Mouse (Mus musculus) retina, embryonic 14.5 days (tissue): ENCODE measurements around the gene Smg9.

ENCODE experiments used
- DNase-seq: peaks from one replicate; pipeline ENCODE4 v3.0.0-alpha.2; 2015; ENCODE audit warnings: low spot score

The Smg9 gene

DNA sequence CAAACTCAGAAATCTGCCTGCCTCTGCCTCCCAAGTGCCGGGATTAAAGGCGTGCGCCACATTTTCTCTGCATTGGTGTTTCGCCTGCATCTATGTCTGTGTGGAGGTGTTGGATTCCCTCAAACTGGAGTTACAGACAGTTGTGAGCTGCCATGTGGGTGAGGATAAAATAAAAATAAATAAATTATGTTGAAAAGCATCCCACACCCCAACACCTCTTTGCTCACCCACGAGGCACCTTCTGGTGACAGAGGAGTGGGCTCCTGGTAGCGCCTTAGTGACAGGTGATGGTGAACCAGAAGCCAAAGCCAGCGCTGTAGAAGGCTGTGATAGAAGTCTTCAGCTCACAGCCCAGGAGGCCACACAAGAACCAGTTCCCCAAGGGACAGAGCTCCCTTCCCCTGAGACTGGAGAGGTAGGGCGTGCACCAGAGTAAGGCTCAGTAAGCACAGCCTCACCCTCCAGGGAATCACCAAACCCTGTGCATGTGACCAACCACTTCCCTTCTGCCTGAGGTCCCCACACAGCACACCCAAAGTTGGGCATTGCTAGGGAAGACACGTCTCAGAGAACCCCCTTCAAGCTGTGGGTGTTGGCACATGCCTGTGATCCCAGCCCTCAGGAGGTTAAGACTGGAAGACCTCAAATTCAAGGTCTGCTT is 46.0 kb downstream of the Smg9 start:
- no peak for DNase-seq

DNA sequence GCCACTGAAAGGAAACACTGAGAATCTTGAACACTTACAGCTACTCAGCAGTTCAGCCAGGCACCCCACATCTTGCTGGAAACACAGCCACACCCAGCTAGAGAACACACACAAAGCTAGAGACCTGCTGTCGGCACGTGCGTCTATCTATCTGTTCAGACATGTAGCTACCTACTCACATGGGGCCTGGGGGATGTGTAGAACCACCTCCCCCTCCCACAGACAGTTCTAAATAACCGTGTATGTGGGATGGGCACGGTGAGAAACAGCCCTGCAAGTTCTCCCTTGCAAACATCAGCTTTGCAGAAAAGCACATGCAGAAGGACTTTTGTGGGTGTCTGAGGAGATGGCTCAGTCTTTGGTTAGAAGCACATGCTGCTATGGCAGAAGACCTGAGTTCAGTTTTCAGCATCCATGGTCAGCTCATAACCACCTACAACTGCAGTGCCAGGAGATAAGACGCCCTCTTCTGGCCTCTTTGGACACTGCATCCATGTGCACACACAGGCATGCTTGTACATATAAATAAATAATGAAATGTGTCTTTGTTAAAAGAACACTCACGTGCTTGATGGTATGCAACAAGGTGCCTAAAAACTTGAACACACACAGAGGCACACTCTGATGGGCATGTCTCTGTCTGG is 47.4 kb downstream of the Smg9 start:
- no peak for DNase-seq

DNA sequence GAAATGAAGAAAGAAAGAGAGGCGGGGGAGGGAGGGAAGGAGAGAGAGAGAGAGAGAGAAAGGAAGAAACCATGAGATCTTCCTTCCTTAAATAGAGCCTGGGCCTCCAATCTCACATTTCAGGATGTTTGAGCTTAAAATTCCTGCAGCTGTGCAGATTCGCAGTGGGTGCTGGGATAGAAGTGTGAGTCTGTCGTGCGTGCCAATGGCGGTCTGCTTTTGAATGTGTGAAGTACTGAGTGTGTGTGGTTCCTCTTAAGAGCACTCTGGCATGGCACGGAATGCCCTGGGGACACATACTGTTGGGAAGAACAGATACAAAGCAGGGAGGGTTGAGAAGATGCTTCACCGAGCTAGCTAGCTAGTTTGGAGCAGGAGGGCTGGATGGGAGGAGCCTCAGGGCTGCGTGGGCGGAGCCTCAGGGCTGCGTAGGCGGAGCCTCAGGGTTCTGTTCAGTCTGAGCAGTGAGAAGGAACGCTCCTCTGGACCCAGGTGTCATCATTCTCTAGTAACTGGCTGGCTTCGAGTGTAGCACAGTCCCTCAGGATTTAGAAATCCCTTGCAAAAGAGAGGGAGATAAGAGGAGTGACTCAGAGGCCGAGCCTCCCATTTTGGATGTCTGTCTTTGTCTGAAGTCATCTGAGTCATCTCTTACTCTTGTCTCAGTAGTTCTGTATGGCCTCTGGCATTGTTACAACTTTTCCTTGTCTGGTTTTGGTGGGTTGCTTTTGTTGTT is 49.5 kb downstream of the Smg9 start:
- peak; percentile 20 for DNase-seq

DNA sequence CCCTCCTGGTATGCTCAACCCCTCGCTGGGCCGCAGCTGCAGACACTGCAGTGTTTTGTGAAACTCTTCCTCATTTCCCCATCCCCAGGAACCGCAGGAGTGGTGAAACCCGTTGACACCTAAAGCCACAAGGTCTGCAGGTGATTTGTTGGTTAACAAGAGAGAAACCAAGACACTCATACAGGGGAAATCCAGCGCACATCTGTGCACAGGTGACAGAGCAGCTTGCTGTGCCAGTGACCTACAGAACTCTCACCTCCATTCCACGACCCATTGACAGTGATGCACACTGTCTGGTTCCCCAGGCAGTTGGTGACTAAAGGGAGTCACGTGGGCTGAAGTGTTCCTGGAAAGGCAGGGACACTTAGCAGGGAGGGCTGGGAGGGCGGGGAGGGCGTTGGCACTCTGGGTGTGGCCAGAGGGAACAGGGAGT is 51.2 kb downstream of the Smg9 start:
- no peak for DNase-seq

DNA sequence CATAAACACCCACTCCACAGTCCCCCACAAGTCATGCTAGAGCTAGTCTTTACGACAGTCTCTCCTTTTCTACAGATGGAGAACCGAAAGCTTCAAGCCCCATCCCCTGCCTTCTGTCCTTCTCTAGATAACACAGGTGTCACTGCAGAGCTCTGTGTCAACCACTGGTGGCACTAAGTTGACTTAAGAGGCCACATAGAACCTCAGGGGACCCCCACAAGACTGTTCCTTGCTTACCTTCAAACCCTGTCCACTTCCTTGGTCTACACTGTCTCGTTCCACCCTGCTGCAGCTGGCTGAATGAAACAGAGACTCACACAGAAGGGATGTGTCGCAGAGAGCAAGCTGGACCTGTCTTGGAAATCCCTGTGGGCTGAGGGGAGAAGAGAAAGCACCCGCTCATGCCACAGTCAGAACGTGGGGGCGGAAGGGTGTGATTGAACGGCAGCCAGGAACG is 52.5 kb downstream of the Smg9 start, which contains the start of gene Irgc1:
Gene Irgc1 (minus strand): TSS at position 443 of the 457 bp plus-strand sequence.
- no peak for DNase-seq

DNA sequence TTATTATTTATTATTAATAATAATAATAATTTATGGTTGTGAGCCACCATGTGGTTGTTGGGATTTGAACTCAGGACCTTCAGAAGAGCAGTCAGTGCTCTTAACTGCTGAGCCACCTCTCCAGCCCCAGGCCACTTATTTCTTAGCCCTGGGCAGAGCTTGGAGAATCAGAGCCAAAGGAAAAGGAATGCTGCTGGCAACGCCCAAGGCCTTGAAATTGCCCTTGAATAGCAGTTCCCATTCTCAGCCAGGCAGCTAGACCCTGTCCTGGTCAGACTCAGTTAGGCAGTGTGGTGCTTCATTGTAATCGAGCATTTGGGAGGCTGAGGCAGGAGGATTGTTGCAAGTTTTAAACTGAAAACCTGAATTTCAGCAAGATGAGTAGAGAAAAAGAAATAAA is 54.8 kb downstream of the Smg9 start:
- DNase-seq = no peak

DNA sequence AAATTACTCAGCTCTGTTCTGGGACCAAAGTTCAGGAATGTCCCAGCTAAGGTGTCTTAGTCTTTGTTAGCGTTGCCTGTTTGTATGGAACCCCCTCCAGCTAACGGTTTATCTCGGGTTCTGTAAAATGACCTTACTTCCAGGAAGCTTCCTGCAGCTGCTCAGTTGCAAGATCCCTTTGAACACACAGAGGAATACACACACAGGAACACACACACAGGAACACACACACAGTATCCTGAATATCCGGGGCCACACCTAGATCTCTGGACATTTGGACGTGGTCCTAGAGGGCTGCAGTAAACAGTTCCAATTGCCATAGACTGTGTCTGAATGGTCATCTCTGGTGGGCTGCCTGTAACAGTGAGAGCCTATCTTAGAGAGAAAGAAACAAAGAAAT is 56.3 kb downstream of the Smg9 start:
- no peak for DNase-seq

DNA sequence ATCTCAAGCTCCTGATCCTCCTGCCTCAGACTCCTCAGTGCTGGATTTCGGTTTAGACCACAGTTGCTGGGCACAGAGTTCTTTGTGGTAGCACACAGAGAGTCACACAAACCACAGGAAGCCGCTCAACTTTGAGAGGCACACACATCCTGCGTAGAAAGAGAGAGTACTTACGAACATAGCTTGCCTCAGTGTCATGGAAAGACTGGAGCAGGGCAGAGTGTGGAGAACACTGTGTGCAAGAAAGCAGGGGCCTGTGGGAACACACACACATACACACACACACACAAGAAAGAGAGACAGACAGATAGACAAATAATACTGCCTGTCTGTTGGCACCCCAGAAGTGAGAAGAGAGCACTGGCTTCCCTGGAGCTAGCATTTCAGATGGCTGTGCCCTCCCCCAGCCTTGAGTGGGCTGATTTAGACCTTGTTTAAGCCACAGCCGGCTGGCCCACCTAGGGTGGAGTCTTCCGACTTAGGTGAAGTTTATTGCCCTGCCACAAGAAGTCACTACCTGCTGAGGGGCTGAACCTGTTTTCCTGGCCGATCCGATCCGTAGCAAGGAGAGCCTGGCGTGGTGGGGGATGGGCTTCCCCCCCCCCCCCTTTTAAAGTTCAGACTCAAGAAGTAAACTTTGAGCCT is 58.4 kb downstream of the Smg9 start:
- DNase-seq = no peak

DNA sequence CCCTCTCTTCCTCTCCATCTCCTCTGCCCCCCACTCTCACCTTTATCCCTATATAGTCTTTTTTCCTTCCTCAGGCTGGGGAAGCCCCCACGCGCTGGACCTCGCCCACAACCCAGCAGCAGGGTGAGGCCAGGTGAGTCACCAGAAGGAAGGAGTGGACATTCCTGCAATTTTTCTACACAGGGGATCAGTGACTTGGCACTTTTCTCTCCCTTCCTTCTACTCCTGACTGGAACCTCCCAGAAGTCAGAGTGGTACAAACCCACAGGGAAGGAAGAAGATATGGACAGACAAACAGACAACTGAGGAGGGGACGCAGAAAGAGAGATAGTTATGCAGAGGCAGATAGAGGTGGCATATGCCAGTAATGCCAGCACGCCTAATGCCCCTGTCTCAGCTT is 60.0 kb downstream of the Smg9 start:
- no peak for DNase-seq

DNA sequence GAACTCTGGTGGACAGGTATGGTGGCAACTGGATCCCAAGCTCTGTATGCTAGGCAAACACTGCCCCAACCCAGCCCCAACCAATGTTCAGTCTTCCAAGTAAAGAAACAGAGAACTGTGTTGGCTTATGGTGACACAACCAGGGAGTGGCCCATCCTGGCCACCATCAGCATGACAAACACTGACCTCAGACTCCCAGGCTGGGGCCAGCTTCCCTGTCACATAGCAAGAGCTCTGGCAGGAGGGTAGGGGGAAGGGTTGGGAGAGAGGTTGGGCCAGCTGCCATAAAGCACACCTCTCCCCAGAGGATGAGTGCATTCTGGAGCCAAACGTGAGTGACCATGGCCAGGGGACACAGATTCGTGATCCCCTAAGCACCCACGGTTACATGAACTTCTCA is 60.4 kb downstream of the Smg9 start:
- DNase-seq = no peak

DNA sequence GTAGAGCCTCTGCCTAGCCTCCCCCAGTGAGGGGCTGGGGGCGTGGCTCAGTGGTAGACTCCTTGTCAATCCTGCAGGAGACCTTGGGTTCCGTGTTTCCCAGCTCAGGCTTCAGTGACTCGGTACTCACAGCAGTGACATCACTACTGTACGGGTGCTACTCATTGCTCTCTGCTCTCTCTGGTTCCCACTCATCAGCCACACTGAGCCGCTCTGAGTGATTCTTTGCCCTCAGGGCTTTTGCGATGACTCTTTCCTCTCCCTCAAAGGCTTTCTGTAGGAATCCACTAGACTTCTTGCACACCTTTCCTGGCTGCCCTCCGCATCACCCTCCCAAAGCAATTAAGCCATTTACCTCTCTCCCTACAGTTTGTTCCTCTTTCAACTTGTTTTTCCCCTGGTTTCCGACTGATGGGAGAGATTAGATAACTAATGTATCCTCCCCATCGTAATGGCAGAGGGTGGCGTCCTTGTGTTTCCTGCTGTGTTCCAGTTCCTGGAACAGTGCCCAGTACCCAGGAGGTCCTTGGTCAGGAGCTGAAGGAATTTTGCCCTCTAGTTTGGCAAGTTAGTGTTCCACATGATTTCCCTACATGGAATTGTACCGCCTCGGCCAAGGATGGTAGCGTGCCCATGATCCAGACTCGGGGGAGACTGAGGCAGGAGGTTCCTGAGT is 62.1 kb downstream of the Smg9 start:
- DNase-seq = no peak

DNA sequence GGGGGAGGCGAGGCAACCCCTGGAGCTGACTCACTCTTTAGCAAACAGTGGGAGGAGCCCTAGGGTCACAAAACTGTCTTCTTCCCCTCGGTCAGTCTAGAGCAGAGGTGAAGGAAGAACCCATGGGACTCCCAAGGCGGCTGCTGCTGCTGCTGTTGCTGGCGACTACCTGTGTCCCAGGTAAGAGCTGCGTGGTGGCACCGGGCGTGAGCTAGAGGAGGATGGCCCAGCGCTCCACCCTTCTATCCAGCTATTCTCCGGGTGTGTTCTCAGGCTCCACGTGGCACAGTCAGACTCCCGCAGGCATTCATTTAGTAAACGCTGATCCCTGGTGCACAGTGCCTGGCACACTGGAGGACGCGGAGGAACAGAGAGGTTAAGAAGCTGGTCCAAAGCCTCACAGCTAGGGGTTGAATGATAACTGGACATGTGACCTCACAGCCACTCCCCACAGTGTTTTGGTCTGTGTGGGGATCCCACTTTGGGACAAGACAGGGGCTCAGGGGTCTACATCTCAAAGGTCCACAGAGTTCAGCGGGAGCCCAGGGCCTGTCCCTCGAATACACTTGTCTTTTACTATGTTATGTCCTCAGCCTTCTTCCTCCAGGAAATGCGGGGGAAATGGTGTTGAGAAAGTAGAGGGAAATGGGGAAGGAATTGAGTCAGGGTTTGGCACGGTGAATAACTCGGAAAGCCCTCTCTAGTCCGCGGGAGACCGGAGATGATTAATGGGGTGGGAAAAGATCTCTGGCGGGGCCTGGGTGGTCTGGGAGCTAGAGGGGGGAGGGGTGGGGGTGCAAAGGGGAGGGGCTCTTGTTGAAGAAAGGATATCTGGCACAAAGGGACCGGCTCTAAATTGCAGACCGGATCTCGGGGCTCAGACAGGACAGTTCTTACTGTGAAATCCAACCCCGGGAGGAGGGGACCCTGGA is 63.2 kb downstream of the Smg9 start, which contains the start of gene Plaur:
Gene Plaur (plus strand): TSS at position 97 of the 932 bp plus-strand sequence.
- DNase-seq = no peak

DNA sequence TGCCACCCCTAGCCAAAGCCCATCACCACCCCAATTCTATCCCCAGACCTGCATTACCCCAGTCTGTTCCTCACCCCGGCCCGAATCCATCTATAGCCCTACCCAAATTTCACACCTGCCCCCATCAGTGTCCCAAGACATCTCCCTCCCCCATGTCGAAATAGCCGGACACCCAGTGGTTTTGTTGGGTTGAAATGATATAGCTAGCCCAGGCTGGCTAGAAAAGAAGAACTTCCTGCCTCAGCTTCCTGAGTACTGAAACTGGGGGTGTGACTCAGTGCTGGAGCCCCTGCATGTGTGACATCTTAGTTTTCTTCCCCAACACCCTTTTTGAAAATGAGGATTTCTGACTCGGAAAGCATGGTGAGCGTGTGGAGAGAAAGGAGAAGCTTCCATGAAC is 67.4 kb downstream of the Smg9 start:
- no peak for DNase-seq

DNA sequence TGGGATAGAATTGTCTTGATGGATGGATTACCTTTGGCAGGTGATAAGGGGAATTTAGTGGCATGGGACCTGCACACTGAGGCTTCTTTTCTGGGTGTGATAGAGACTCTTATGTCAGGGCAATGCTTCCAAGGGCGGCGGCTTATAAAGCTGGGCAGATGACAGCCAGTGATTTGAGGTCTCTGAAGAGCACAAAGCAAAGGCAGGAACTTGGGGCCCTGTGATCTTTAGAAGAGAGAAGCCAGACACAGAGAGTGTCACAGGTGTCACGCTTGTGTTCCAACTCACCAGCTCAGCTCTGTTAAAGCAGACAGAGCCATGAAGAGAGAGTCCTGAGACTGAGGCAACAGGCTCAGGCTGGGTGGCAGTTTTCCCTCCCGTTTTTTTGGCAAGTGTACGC is 68.5 kb downstream of the Smg9 start:
- no peak for DNase-seq

DNA sequence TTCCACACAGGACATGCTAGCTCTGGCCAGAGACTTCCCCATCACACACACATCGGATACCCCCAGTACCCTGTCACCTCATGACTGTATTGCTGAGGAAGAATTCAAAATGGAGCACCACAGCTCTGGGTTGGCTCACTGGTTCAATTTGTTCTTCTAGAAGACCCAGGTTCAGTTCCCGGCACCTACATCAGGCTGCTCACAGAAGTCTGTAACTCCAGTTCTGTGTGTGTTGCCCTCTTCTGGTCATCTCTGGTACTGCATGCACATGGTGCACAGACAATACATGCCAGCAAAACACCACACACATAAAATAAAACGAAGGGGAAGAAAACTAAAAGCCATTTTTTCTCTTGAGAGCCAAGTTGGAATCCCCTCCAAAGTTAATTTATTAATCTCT is 69.7 kb downstream of the Smg9 start:
- DNase-seq = no peak

DNA sequence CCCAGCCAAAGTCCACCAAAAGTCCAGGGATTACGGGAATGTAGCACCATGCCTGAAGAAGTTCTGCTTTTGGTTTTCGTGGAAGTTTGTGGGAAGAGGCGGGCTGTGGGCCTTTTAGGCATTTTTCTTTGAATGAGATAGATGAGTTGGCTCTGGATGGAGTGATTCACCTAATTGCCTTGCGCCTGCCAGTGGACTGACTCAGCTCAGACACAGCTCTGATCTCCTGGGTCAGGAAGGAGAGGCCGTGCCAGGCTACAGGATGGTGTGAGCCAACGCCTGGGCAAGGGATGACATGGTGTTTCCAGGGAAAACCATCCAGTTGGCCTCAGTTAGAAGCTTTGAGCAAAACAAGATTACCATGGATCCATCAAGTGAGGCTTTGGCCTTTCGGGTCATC is 70.9 kb downstream of the Smg9 start:
- DNase-seq = no peak
